Mouse (Mus musculus) megakaryocyte, embryonic 14.5 days (primary cell): ENCODE data around the gene Tgfb1i1. TPM values are rescaled to one million over a fixed set of nuclear protein-coding genes. Genes with fewer than 3 reads are reported as not detected.

Source experiments
- H3K27me3 ChIP-seq: replicated peaks from 2 replicates; pipeline ENCODE3; 2012; ENCODE audit warnings: inconsistent platforms
- H3K36me3 ChIP-seq: replicated peaks from 2 replicates; pipeline ENCODE3; 2012; ENCODE audit warnings: low read length, inconsistent platforms, mixed read lengths
- H3K4me1 ChIP-seq: 2 replicates; pipeline ENCODE4 v1.6.1; 2012; ENCODE audit warnings: inconsistent platforms
- H3K4me3 ChIP-seq: replicated peaks from 2 replicates; pipeline ENCODE3; 2012; ENCODE audit warnings: moderate library complexity, mild to moderate bottlenecking, inconsistent platforms
- H3K9me3 ChIP-seq: 2 replicates; pipeline ENCODE4 v1.6.1; 2012; ENCODE audit warnings: inconsistent platforms
- FLI1 ChIP-seq: IDR thresholded peaks from 2 replicates; pipeline ENCODE4 v1.6.1; 2012; ENCODE audit warnings: low read length, inconsistent platforms, mixed read lengths
- GATA1 ChIP-seq: IDR thresholded peaks from 3 replicates; pipeline ENCODE4 v1.6.1; 2012; ENCODE audit warnings: mixed read lengths, low read length, inconsistent platforms, borderline replicate concordance
- polyA plus RNA-seq: library from polyadenylated mRNA; stranded (reverse); fragments of >175 nt; gene quantifications from 2 replicates; pipeline ENCODE4 v1.2.3, GENCODE M21; 2012; ENCODE audit warnings: low replicate concordance; ENCODE audit not compliant: insufficient read depth

The Tgfb1i1 gene
- polyA plus RNA-seq, 1 experiment = 12.9 TPM

- Histone ChIP-seq H3K4me3 (no peak overlapping the region), H3K36me3 (peaks cover 89% of the 10 kb centered on the region), H3K9me3 (no peaks in the 10 kb centered on the region), H3K27me3 (no peaks in the 10 kb centered on the region), H3K4me1 (no peaks in the 10 kb centered on the region)
- no peak for TF ChIP-seq FLI1
- TF ChIP-seq GATA1 = no peak
These were observed 35.2 kb downstream of the Tgfb1i1 start for GRCm38 (mm10) chr7:128281765-128282164.

DNA sequence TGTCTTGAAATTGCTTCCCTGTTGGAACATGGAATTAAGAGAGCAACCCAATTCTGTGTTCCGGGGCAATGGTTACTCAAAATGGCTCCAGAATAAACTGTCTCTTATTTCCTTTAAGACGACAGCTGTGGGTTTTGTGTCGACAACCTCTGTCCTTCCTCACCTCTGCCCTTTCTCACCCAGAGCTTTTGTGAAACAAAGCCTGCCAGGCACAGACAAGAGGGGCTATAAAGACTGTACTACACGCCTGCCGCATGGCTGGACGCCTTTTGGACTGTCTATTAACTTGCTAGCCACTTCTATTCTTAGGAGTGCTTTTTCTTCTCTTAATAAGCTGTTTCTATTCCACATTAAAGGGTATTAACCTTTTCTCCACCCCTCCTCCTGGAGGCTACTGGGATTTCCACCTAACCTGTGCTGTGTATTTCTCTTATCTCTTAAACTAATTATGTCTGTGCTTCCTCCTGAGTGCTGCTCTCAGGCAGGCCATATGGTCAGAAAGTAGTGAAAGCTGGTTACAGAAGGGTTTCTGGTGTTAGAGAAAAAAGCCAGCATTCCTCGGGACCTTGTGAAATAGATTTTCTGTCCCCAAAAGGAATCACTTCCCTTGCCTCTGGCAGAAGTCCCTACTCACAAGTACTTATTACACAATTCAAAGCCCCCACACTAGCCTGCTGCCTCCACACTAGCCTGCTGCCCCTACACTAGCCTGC is 36.1 kb downstream of the Tgfb1i1 start:
- no peaks in the 10 kb centered on the region for H3K9me3 ChIP-seq
- no peaks in the 10 kb centered on the region for H3K4me1 ChIP-seq
- TF ChIP-seq GATA1 = no peak
- no peak for TF ChIP-seq FLI1
- no peak overlapping the region for H3K4me3 ChIP-seq
- peaks cover 89% of the 10 kb centered on the region for H3K36me3 ChIP-seq
- no peaks in the 10 kb centered on the region for H3K27me3 ChIP-seq

DNA sequence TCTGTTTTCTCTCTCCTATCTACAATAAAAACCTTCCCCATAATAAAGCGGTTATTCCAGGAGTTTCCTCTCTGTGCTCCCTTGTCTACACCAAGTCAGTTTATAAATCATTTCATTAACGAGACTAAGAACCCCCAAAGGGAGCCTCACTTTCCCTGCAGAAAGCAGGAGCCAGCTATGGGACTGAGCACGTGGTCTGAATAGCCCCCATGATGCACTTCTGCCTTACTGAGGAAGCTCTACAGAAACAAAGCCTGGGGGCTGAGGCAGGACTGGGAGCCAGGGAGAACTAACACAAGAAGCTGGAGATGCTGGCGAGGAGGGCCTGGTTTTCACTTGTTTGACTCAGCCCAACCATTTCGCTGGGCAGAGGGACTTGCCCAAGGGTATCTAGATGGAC is 37.4 kb downstream of the Tgfb1i1 start:
- TF ChIP-seq GATA1 (no peak), FLI1 (no peak)
- H3K4me1 ChIP-seq = peaks cover 9% of the 10 kb centered on the region
- H3K4me3 ChIP-seq = no peak overlapping the region
- H3K9me3 ChIP-seq = no peaks in the 10 kb centered on the region
- peaks cover 90% of the 10 kb centered on the region for H3K36me3 ChIP-seq
- H3K27me3 ChIP-seq = no peaks in the 10 kb centered on the region

GRCm38 (mm10) chr7:128285060-128285459 is 38.4 kb downstream of the Tgfb1i1 start:
- H3K27me3 ChIP-seq = no peaks in the 10 kb centered on the region
- H3K9me3 ChIP-seq = no peaks in the 10 kb centered on the region
- no peak for TF ChIP-seq FLI1
- TF ChIP-seq GATA1 = no peak
- H3K36me3 ChIP-seq = peaks cover 89% of the 10 kb centered on the region
- peaks cover 19% of the 10 kb centered on the region for H3K4me1 ChIP-seq
- no peak overlapping the region for H3K4me3 ChIP-seq

DNA sequence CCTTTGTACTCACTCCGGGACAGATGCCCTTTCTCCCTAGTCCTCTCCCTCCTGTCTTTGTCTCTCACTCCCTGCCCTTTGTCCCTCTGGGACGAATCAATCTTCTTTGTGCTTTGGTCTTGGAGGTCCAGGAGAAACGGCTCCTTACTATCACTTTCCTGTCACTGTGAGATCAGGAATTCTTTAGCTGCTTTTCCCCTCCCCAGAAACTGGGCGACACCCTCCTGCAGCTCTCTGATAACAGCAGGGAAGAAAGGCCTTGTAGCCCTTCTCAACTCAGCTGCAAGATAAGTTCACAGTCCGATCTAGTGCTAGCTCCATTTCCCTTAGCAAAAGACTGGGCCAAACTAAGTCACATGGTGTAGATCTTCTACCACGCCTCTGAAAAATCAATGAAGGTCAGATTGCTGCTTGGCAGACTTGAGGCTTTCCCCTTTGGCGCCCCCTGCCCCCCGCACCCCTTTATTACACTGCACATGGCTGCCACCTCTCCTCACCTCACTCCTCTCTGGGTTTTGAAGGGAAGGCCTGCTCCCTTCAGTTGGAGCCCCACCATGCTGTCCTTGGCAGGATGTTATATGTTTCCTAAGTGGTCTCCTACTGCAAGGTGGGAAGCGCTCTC is 42.4 kb downstream of the Tgfb1i1 start:
- Histone ChIP-seq H3K4me1 (peaks cover 25% of the 10 kb centered on the region), H3K36me3 (peaks cover 96% of the 10 kb centered on the region), H3K9me3 (no peaks in the 10 kb centered on the region), H3K4me3 (no peak overlapping the region), H3K27me3 (no peaks in the 10 kb centered on the region)
- TF ChIP-seq FLI1 = no peak
- no peak for TF ChIP-seq GATA1

GRCm38 (mm10) chr7:128294785-128295184 is 48.2 kb downstream of the Tgfb1i1 start:
- H3K4me3 ChIP-seq = no peak overlapping the region
- no peak for TF ChIP-seq FLI1
- peaks cover 40% of the 10 kb centered on the region for H3K4me1 ChIP-seq
- H3K27me3 ChIP-seq = no peaks in the 10 kb centered on the region
- H3K36me3 ChIP-seq = peaks cover 57% of the 10 kb centered on the region
- no peaks in the 10 kb centered on the region for H3K9me3 ChIP-seq

DNA sequence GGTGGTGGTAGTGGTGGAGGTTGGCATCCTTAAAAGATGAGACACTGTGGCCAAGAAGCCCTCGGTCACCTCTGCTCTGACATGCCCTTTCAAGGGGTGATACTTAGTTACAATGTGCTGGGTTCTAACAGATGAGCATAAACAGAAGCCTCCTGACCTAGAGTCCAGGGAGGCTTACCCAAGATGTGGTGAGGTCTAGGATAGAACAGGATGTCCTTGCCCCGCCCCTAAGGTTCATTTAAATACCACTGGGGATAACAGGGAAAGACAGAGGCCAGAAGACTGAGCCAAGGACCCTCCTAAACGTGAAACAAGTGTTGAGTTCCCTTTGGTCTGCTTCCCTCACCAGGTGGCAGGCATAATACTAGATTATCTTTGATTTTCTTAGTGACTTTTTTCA is 49.9 kb downstream of the Tgfb1i1 start:
- Histone ChIP-seq H3K4me3 (peak overlapping the region; percentile 17), H3K36me3 (peaks cover 40% of the 10 kb centered on the region), H3K4me1 (peaks cover 34% of the 10 kb centered on the region), H3K9me3 (no peaks in the 10 kb centered on the region), H3K27me3 (peaks cover 5% of the 10 kb centered on the region)
- TF ChIP-seq GATA1 (no peak), FLI1 (no peak)

GRCm38 (mm10) chr7:128297291-128297616 is 50.6 kb downstream of the Tgfb1i1 start:
- Histone ChIP-seq H3K27me3 (peaks cover 7% of the 10 kb centered on the region), H3K36me3 (peaks cover 33% of the 10 kb centered on the region), H3K4me1 (peaks cover 34% of the 10 kb centered on the region), H3K4me3 (peak overlapping the region; percentile 97), H3K9me3 (no peaks in the 10 kb centered on the region)
- TF ChIP-seq GATA1 = no peak
- TF ChIP-seq FLI1 = no peak

- H3K9me3 ChIP-seq = no peaks in the 10 kb centered on the region
- no peak for TF ChIP-seq GATA1
- H3K4me1 ChIP-seq = peaks cover 34% of the 10 kb centered on the region
- H3K36me3 ChIP-seq = peaks cover 28% of the 10 kb centered on the region
- H3K4me3 ChIP-seq = peak within 1 kb of the TSS; percentile 97
- H3K27me3 ChIP-seq = peaks cover 9% of the 10 kb centered on the region
These were observed 51.2 kb downstream of the Tgfb1i1 start, which contains the start of gene BC017158 for GRCm38 (mm10) chr7:128297617-128298480. Gene BC017158 (minus strand): TSS chr7:128298170.
